Mouse (Mus musculus) myocyte (in vitro differentiated cells): ENCODE measurements around the gene Emx2. TPM values are rescaled to one million over a fixed set of nuclear protein-coding genes. Genes with fewer than 3 reads are reported as not detected.

Experiments used
- H3K27me3 ChIP-seq: one replicate; pipeline ENCODE4 v1.6.1; 2011; ENCODE audit not compliant: control insufficient read depth, insufficient read depth, insufficient read length
- H3K36me3 ChIP-seq: one replicate; pipeline ENCODE4 v1.6.1; 2011; ENCODE audit not compliant: control insufficient read depth, insufficient read depth
- H3K4me2 ChIP-seq: one replicate; pipeline ENCODE4 v1.6.1; 2011; ENCODE audit warnings: low read depth, control low read depth
- H3K4me3 ChIP-seq: one replicate; pipeline ENCODE4 v1.5.1; 2011; ENCODE audit warnings: mild to moderate bottlenecking, control low read depth, moderate library complexity
- H3K79me2 ChIP-seq: one replicate; pipeline ENCODE4 v1.6.1; 2011; ENCODE audit not compliant: control insufficient read depth, insufficient read depth
- H3ac ChIP-seq: one replicate; pipeline ENCODE4 v1.6.1; 2011; ENCODE audit not compliant: control insufficient read depth, insufficient read length
- CEBPB ChIP-seq: IDR thresholded peaks from 2 replicates; pipeline ENCODE4 v1.6.1; 2011; ENCODE audit warnings: mild to moderate bottlenecking, moderate library complexity; ENCODE audit not compliant: poor library complexity, insufficient read depth, severe bottlenecking
- E2F4 ChIP-seq: IDR thresholded peaks from one replicate; pipeline ENCODE4 v1.6.1; 2011; ENCODE audit warnings: mild to moderate bottlenecking, control low read depth, moderate library complexity; ENCODE audit not compliant: insufficient read depth
- MAX ChIP-seq: IDR thresholded peaks from one replicate; pipeline ENCODE4 v1.6.1; 2011; ENCODE audit warnings: low read depth, mild to moderate bottlenecking, control low read depth
- MYOD1 ChIP-seq, 3 experiments: IDR thresholded peaks; one replicate each; pipeline ENCODE4 v1.6.1; 2011; ENCODE audit warnings: control low read depth in 2 of 3, low read depth in 2 of 3, mild to moderate bottlenecking in 2 of 3, moderate library complexity in 1 of 3; ENCODE audit not compliant: insufficient read length in 2 of 3, control insufficient read depth in 1 of 3
- MYOG ChIP-seq, 3 experiments: IDR thresholded peaks; one replicate each; pipeline ENCODE4 v1.6.1; 2011; ENCODE audit warnings: control low read depth in 2 of 3, low read depth in 2 of 3, mild to moderate bottlenecking in 2 of 3; ENCODE audit not compliant: insufficient read length in 2 of 3, control insufficient read depth in 1 of 3, insufficient read depth in 1 of 3
- POLR2A ChIP-seq: IDR thresholded peaks from one replicate; pipeline ENCODE4 v1.6.1; 2011; ENCODE audit warnings: low read depth, mild to moderate bottlenecking, control low read depth, moderate library complexity; ENCODE audit not compliant: insufficient read length
- POLR2AphosphoS2 ChIP-seq: IDR thresholded peaks from one replicate; pipeline ENCODE4 v1.6.1; 2011; ENCODE audit warnings: low read depth, control low read depth; ENCODE audit not compliant: insufficient read length
- REST ChIP-seq: IDR thresholded peaks from one replicate; pipeline ENCODE4 v1.6.1; 2011; ENCODE audit warnings: mild to moderate bottlenecking, control low read depth, moderate library complexity; ENCODE audit not compliant: insufficient read depth, insufficient read length
- SRF ChIP-seq: IDR thresholded peaks from one replicate; pipeline ENCODE4 v1.6.1; 2011; ENCODE audit warnings: low read depth; ENCODE audit not compliant: control insufficient read depth, insufficient read length
- TCF12 ChIP-seq: IDR thresholded peaks from one replicate; pipeline ENCODE4 v1.6.1; 2011; ENCODE audit warnings: mild to moderate bottlenecking, control low read depth; ENCODE audit not compliant: poor library complexity, insufficient read depth, severe bottlenecking
- TCF3 ChIP-seq: IDR thresholded peaks from one replicate; pipeline ENCODE4 v1.6.1; 2011; ENCODE audit warnings: low read depth, control low read depth; ENCODE audit not compliant: insufficient read length
- USF1 ChIP-seq: IDR thresholded peaks from one replicate; pipeline ENCODE4 v1.6.1; 2011; ENCODE audit warnings: low read depth, mild to moderate bottlenecking, control low read depth, moderate library complexity
- polyA plus RNA-seq: library from polyadenylated mRNA; unstranded; fragments of >200 nt; fragmentation: generic; extraction: Trizol; gene quantifications from one replicate; pipeline ENCODE4 v1.2.1, GENCODE M21; 2012; ENCODE audit warnings: missing spikeins

Gene Emx2
- polyA plus RNA-seq, 1 experiment = not detected

GRCm38 (mm10) chr19:59470913-59471312, 12.7 kb downstream of the Emx2 start:
- Histone ChIP-seq H3K4me3 (no peak overlapping the region), H3K4me2 (no peak overlapping the region), H3ac (no peak overlapping the region), H3K36me3 (no peaks in the 10 kb centered on the region), H3K79me2 (no peaks in the 10 kb centered on the region), H3K27me3 (no peaks in the 10 kb centered on the region)
- TF ChIP-seq TCF3 = no peak
- TF ChIP-seq POLR2AphosphoS2 = no peak
- TF ChIP-seq USF1 = no peak
- TF ChIP-seq CEBPB = no peak
- no peak for TF ChIP-seq E2F4
- TF ChIP-seq SRF = no peak
- TF ChIP-seq MYOG (IDR thresholded peaks at IDR 0.05; ENCODE audit: control insufficient read depth in 1 of 3, insufficient read depth in 1 of 3, insufficient read length in 2 of 3, low read depth in 2 of 3) = no peak
- no peak for TF ChIP-seq POLR2A
- TF ChIP-seq MAX = no peak
- no peak for TF ChIP-seq TCF12
- no peak for TF ChIP-seq MYOD1 (IDR thresholded peaks at IDR 0.05; ENCODE audit: control insufficient read depth in 1 of 3, insufficient read length in 2 of 3, low read depth in 2 of 3)
- TF ChIP-seq REST = no peak

- Histone ChIP-seq H3ac (no peak overlapping the region), H3K36me3 (no peaks in the 10 kb centered on the region), H3K4me2 (no peak overlapping the region), H3K27me3 (no peaks in the 10 kb centered on the region), H3K4me3 (no peak overlapping the region), H3K79me2 (no peaks in the 10 kb centered on the region)
- TF ChIP-seq POLR2A (no peak), REST (no peak), TCF3 (no peak), MYOD1 (IDR thresholded peaks at IDR 0.05; ENCODE audit: control insufficient read depth in 1 of 3, insufficient read length in 2 of 3, low read depth in 2 of 3) (no peak), CEBPB (no peak), TCF12 (no peak), SRF (no peak), POLR2AphosphoS2 (no peak), USF1 (no peak)
Measured at GRCm38 (mm10) chr19:59472844-59473243, 14.7 kb downstream of the Emx2 start.

- Histone ChIP-seq H3K36me3 (no peaks in the 10 kb centered on the region), H3K27me3 (no peaks in the 10 kb centered on the region), H3K4me2 (no peak overlapping the region), H3K4me3 (no peak overlapping the region), H3ac (no peak overlapping the region), H3K79me2 (no peaks in the 10 kb centered on the region)
- no peak for TF ChIP-seq TCF3
- TF ChIP-seq MYOD1 (IDR thresholded peaks at IDR 0.05; ENCODE audit: control insufficient read depth in 1 of 3, insufficient read length in 2 of 3, low read depth in 2 of 3) = no peak
- no peak for TF ChIP-seq USF1
- no peak for TF ChIP-seq TCF12
- TF ChIP-seq E2F4 = no peak
- no peak for TF ChIP-seq CEBPB
- no peak for TF ChIP-seq POLR2AphosphoS2
- no peak for TF ChIP-seq SRF
- TF ChIP-seq REST = no peak
- no peak for TF ChIP-seq MAX
- TF ChIP-seq POLR2A = no peak
- TF ChIP-seq MYOG (IDR thresholded peaks at IDR 0.05; ENCODE audit: control insufficient read depth in 1 of 3, insufficient read depth in 1 of 3, insufficient read length in 2 of 3, low read depth in 2 of 3) = no peak
Measured at GRCm38 (mm10) chr19:59479912-59480311, 21.7 kb downstream of the Emx2 start.

- Histone ChIP-seq H3K36me3 (no peaks in the 10 kb centered on the region), H3K4me2 (no peak overlapping the region), H3K27me3 (no peaks in the 10 kb centered on the region), H3ac (no peak overlapping the region), H3K4me3 (no peak overlapping the region), H3K79me2 (no peaks in the 10 kb centered on the region)
- TF ChIP-seq SRF (no peak), POLR2AphosphoS2 (no peak), TCF3 (no peak), MYOG (IDR thresholded peaks at IDR 0.05; ENCODE audit: control insufficient read depth in 1 of 3, insufficient read depth in 1 of 3, insufficient read length in 2 of 3, low read depth in 2 of 3) (no peak), POLR2A (no peak), TCF12 (no peak), MYOD1 (IDR thresholded peaks at IDR 0.05; ENCODE audit: control insufficient read depth in 1 of 3, insufficient read length in 2 of 3, low read depth in 2 of 3) (no peak), CEBPB (no peak), REST (no peak), MAX (no peak)
Measured at GRCm38 (mm10) chr19:59480563-59480962, 22.4 kb downstream of the Emx2 start.

- TF ChIP-seq POLR2A (no peak), CEBPB (no peak), MYOG (IDR thresholded peaks at IDR 0.05; ENCODE audit: control insufficient read depth in 1 of 3, insufficient read depth in 1 of 3, insufficient read length in 2 of 3, low read depth in 2 of 3) (no peak), TCF12 (no peak), TCF3 (no peak), REST (no peak), POLR2AphosphoS2 (no peak), MAX (no peak), USF1 (no peak), MYOD1 (IDR thresholded peaks at IDR 0.05; ENCODE audit: control insufficient read depth in 1 of 3, insufficient read length in 2 of 3, low read depth in 2 of 3) (no peak), E2F4 (no peak), SRF (no peak)
- H3ac ChIP-seq = no peak overlapping the region
Measured at GRCm38 (mm10) chr19:59492258-59492657, 34.1 kb downstream of the Emx2 start.

More at GRCm38 (mm10) chr19:59492258-59492657, 34.1 kb downstream of the Emx2 start:
- H3K4me2 ChIP-seq = no peak overlapping the region
- no peaks in the 10 kb centered on the region for H3K79me2 ChIP-seq
- H3K27me3 ChIP-seq = no peaks in the 10 kb centered on the region
- no peak overlapping the region for H3K4me3 ChIP-seq
- no peaks in the 10 kb centered on the region for H3K36me3 ChIP-seq
